8 mouse cellular contexts compared by ENCODE assay signal in genomic region chr13:98588951-98589501, GRCm38 (mm10). TPM values are rescaled to one million over a fixed set of nuclear protein-coding genes. Genes with fewer than 3 reads are reported as not detected.
DNase-seq lines count a peak whose midpoint lies in the region; ATAC-seq and TF ChIP-seq lines count a peak whose summit lies in the region.

No protein-coding gene starts in this region.

- peak; percentile 88 for TF ChIP-seq CTCF in liver, embryonic 14.5 days (IDR thresholded peaks at IDR 0.05; ENCODE audit: low read depth)

- 2% methylated on average over 35 of the region's 35 CpGs for WGBS in forebrain, embryonic 10.5 days
- WGBS in heart, embryonic 15.5 days = under 1% methylated on average over 35 of the region's 35 CpGs
- under 1% methylated on average over 35 of the region's 35 CpGs for WGBS in liver, embryonic 14.5 days (ENCODE audit: insufficient replicate concordance)
- WGBS in stomach, embryonic 14.5 days = 1% methylated on average over 35 of the region's 35 CpGs

- no peaks in the 10 kb centered on the region for H3K36me3 ChIP-seq in forebrain, embryonic 10.5 days (replicated peaks)
- no peaks in the 10 kb centered on the region for H3K36me3 ChIP-seq in heart, embryonic 15.5 days
- H3K36me3 ChIP-seq in liver, embryonic 14.5 days (replicated peaks; ENCODE audit: control insufficient read depth, insufficient read depth, low read depth) = no peaks in the 10 kb centered on the region
- H3K36me3 ChIP-seq in stomach, embryonic 14.5 days (ENCODE audit: control insufficient read depth, insufficient read depth, low read length) = no peaks in the 10 kb centered on the region

- peak; percentile 75 for ATAC-seq in heart, embryonic 15.5 days (replicated peaks; ENCODE audit: insufficient number of reproducible peaks, insufficient read depth, low FRiP score, low read depth)
- no peak for ATAC-seq in liver, embryonic 14.5 days (ENCODE audit: insufficient read depth)
- peak; percentile 68 for ATAC-seq in stomach, embryonic 14.5 days (ENCODE audit: insufficient number of reproducible peaks, insufficient read depth, low FRiP score, low read depth)

- H3K27ac ChIP-seq in forebrain, embryonic 10.5 days = peak overlapping the region; percentile 84
- no peak overlapping the region for H3K27ac ChIP-seq in heart, embryonic 15.5 days
- H3K27ac ChIP-seq in liver, embryonic 14.5 days = no peak overlapping the region
- H3K27ac ChIP-seq in stomach, embryonic 14.5 days (ENCODE audit: low read length) = peak overlapping the region; percentile 67; the same call in 1 of the 2 replicates

- peaks cover 46% of the 10 kb centered on the region for H3K4me1 ChIP-seq in forebrain, embryonic 10.5 days
- H3K4me1 ChIP-seq in heart, embryonic 15.5 days (replicated peaks) = peaks cover 28% of the 10 kb centered on the region
- H3K4me1 ChIP-seq in liver, embryonic 14.5 days (replicated peaks; ENCODE audit: control insufficient read depth in 2 of 2, insufficient read depth in 2 of 2, low read length in 1 of 2) = peaks cover 0 to 2% of the 10 kb centered on the region in 2 experiments; a peak in 1 of 4 replicates
- H3K4me1 ChIP-seq in stomach, embryonic 14.5 days (ENCODE audit: control insufficient read depth, insufficient read depth, low read length) = peaks cover 8% of the 10 kb centered on the region; the same call in 1 of the 2 replicates

- H3K27me3 ChIP-seq in forebrain, embryonic 10.5 days (ENCODE audit: poor library complexity, severe bottlenecking) = peaks cover 93% of the 10 kb centered on the region
- peaks cover 58% of the 10 kb centered on the region for H3K27me3 ChIP-seq in heart, embryonic 15.5 days
- H3K27me3 ChIP-seq in liver, embryonic 14.5 days (ENCODE audit: control insufficient read depth, insufficient read depth, low read length) = peaks cover 17% of the 10 kb centered on the region
- H3K27me3 ChIP-seq in stomach, embryonic 14.5 days (ENCODE audit: control insufficient read depth, insufficient read depth, low read length) = peaks cover 11% of the 10 kb centered on the region

- peak overlapping the region; percentile 94 for H3K4me2 ChIP-seq in heart, embryonic 15.5 days
- H3K4me2 ChIP-seq in liver, embryonic 14.5 days (ENCODE audit: low read depth) = peak overlapping the region; percentile 42
- peak overlapping the region; percentile 76 for H3K4me2 ChIP-seq in stomach, embryonic 14.5 days (replicated peaks; ENCODE audit: low read depth, low read length)

- no peaks in the 10 kb centered on the region for H3K9me3 ChIP-seq in forebrain, embryonic 10.5 days
- no peaks in the 10 kb centered on the region for H3K9me3 ChIP-seq in heart, embryonic 15.5 days (replicated peaks)
- H3K9me3 ChIP-seq in liver, embryonic 14.5 days (ENCODE audit: control insufficient read depth, low read length) = no peaks in the 10 kb centered on the region
- H3K9me3 ChIP-seq in stomach, embryonic 14.5 days (ENCODE audit: control insufficient read depth, low read depth, low read length) = no peaks in the 10 kb centered on the region

- peak; percentile 51 to 52 for DNase-seq in B cell, adult 2 months
- DNase-seq in c-Kit-positive CD71-negative TER-119-negative erythroid progenitor cells, embryonic 14.5 days (ENCODE audit: low read depth) = peak; percentile 57
- DNase-seq in forebrain, embryonic 10.5 days (ENCODE audit: extremely low spot score, low spot score) = peak; percentile 89
- DNase-seq in kidney, postnatal 10 days = peak; percentile 92
- DNase-seq in liver, embryonic 14.5 days (ENCODE audit: low read depth in 3 of 3, low spot score in 3 of 3) = peak; percentile 9 to 24 (median 22)
- peak; percentile 94 for DNase-seq in neural tube, embryonic 10.5 days (ENCODE audit: extremely low spot score, low spot score)

- peak overlapping the region; percentile 50 for H3K9ac ChIP-seq in heart, embryonic 15.5 days
- no peak overlapping the region for H3K9ac ChIP-seq in liver, embryonic 14.5 days (replicated peaks)
- H3K9ac ChIP-seq in stomach, embryonic 14.5 days (replicated peaks; ENCODE audit: low read depth, low read length) = peak overlapping the region; percentile 18; the same call in 1 of the 2 replicates

- no peak for TF ChIP-seq EP300 in liver, embryonic 14.5 days (IDR thresholded peaks at IDR 0.05; ENCODE audit: low read depth)

- peak overlapping the region; percentile 59 for H3K4me3 ChIP-seq in forebrain, embryonic 10.5 days
- peak overlapping the region; percentile 56 for H3K4me3 ChIP-seq in heart, embryonic 15.5 days
- H3K4me3 ChIP-seq in liver, embryonic 14.5 days (ENCODE audit: insufficient read depth in 1 of 2, low read depth in 2 of 2, low read length in 2 of 2) = no peak overlapping the region; a peak in 1 of 4 replicates
- peak overlapping the region; percentile 39 for H3K4me3 ChIP-seq in stomach, embryonic 14.5 days (ENCODE audit: low read depth, low read length)

RNA-seq across cellular contexts. Expression of gene Tmem174, which starts 48.2 kb away (rescaled TPM):
- polyA plus RNA-seq in forebrain, embryonic 10.5 days (2016; fragmentation: Nextera tagmentation; extraction: Ambion mirVana) = not detected in 2 replicates
- polyA plus RNA-seq in heart, embryonic 15.5 days (2015; fragmentation: Nextera tagmentation; extraction: Ambion mirVana) = not detected in 2 replicates
- polyA plus RNA-seq in liver, embryonic 14.5 days (2012; rRNA removed) = not detected in 2 replicates
- not detected in 2 replicates for polyA plus RNA-seq in liver, embryonic 14.5 days (2014; fragmentation: Nextera tagmentation; extraction: Ambion mirVana)
- not detected in 2 replicates for polyA plus RNA-seq in stomach, embryonic 14.5 days (2014; fragmentation: Nextera tagmentation; extraction: Ambion mirVana)

Comparison
In these comparisons a context has a peak if more than half of its experiments do, and no peak if none do; other contexts are left out.
1. DNase-seq: peak in every context shown above with its lines; median percentile 94 in neural tube, embryonic 10.5 days; 92 in kidney, postnatal 10 days; 89 in forebrain, embryonic 10.5 days; 57 in c-Kit-positive CD71-negative TER-119-negative erythroid progenitor cells, embryonic 14.5 days; 52 in B cell, adult 2 months; 22 in liver, embryonic 14.5 days.
2. H3K27ac ChIP-seq: peak in forebrain, embryonic 10.5 days (single experiment) and stomach, embryonic 14.5 days (single experiment); none in heart, embryonic 15.5 days (single experiment) and liver, embryonic 14.5 days (single experiment).
3. H3K4me3 ChIP-seq: peak in forebrain, embryonic 10.5 days (single experiment), heart, embryonic 15.5 days (single experiment) and stomach, embryonic 14.5 days (single experiment); none in liver, embryonic 14.5 days (0 of 2).
4. H3K4me2 ChIP-seq: peak in every context shown above with its lines; median percentile 94 in heart, embryonic 15.5 days; 76 in stomach, embryonic 14.5 days; 42 in liver, embryonic 14.5 days.